Mouse (Mus musculus) cerebellum, adult 9-11 months (tissue): ENCODE data around the gene Gm12355.
"Not testable (repeated sequence)": the region's sequence is repeated elsewhere in the genome, so short reads cannot be mapped to it uniquely, and the experiment has no call there.

Experiments
- DNase-seq: peaks from one replicate; pipeline ENCODE4 v3.0.0; 2022

Gene Gm12355

DNA sequence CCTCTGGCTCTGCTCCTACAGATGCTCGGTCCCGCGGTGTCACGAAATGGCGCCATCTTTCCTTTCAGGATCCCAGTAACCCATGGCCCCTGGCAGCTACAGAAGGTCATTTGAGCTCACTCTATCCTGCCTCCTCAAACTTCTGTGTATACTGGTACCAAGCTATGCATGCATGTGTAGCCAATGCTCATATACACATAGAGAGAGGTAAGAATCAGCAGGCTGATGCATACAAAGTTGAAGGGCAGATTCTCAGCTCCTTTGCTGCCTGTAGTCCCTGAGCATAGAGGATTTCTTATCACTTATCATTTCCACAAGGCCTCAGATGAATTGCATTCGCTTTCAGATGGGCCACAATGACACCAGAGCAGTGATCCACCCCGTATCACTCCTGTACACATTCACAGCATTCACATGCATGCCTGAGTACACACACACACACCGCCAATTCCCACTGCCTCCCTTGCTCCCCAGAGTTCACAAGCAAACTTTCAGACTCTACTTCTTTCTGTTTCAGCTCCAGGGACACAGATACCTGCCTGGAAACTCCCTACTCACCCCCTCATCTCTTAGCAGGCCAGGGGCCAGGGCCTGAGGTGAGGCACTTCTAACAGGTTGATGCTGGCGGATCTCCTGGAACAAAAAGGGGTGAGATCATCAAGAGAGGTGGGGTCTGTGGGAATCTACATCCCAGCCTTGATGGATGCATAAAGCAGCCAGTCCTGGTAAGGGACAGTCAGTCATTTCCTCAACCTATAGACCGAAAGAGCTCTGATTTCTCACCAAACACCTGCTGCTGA, at the start of gene Gm12355, which contains the start of gene Gsdma3:
Gm12355 (minus strand) TSS at position 51 of the 800 bp plus-strand sequence.
Gsdma3 (plus strand) TSS at position 750 of the 800 bp plus-strand sequence.
- no peak for DNase-seq

DNA sequence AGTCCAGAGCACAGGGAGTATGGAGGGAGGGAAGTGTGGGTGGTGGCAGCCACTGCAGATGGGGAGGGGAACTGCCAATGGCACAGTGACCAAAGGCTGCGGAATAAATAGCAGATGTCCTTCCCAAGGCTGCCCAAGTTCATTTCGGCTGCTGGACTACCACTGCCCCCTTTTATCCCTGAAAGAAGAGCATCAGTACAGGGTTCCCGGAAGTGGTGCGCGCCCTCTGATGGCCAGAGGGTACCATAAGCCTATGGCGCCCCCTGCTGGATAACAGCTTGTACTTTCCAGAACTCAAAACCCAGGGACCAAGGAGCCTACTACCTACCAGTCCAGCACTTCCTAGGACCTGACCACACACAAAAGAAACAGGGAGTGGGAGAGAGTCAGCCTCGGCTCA, 47.7 kb upstream of the Gm12355 start:
- peak; percentile 42 for DNase-seq

DNA sequence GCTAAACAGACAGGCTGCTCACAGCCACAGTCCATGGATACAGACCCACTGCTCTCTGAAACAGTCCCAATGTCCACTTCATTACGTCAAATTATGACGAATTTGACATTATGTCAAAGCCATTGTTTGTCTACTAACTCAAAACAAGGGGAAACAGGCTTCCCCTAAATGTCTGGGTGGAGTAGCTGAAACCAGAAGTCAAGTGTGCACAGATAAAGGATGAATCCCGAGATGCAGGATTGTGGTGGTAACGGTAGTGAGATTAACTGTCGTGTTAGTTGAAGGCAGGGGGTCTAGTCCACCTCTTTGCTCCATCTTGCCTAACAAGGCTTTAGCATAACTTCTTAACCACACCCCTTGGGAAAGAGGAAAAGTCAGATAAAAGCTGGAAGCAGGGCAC, 47.0 kb upstream of the Gm12355 start:
- no peak for DNase-seq

DNA sequence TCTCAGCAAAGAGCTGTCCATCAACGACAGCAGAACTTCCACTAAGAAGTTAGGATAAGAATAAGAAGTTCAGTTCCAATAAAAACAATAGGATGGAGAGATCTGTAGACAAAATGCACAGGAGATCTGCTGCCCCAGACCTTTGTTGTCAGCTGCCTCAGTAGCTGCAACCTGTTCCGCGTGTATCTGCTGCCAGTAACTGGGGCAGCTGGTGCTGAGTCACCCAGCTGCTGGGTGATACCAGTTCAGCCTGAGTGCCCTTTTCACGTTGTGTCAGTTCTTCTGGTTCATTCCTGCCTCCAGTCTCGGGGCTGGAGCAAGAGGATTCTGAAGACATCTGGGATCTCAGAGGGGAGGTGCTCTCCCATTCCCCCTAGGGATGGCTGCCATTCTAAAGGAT, 46.4 kb upstream of the Gm12355 start:
- no peak for DNase-seq

DNA sequence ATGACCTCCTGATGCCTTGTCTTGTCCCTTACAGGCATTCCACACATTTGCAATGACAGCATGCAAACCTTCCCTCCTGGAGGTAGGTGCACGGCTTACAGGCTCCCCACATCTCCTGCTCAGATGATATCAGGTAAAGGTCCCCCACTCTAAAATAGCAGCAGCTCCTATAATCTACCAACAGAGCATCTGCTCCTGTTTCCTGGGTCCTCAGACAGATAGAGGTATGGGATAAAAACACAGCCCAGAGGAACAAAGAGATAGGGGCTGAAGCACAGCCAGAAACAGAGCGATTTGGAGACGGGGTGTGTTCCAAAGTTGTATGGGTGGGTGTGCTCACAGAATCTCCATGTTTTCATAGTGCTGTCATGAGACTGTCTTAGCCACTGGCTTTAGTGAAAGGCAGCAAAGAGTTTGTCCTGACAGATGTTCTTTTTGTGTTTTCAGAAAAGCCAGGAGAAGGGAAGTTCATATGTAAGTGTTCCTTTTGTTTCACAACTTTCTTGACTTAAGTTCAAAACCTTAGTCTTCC, 45.9 kb upstream of the Gm12355 start:
- DNase-seq = no peak

- no peak for DNase-seq
Measured at GRCm38 (mm10) chr11:98668984-98669383, 43.5 kb upstream of the Gm12355 start.

DNA sequence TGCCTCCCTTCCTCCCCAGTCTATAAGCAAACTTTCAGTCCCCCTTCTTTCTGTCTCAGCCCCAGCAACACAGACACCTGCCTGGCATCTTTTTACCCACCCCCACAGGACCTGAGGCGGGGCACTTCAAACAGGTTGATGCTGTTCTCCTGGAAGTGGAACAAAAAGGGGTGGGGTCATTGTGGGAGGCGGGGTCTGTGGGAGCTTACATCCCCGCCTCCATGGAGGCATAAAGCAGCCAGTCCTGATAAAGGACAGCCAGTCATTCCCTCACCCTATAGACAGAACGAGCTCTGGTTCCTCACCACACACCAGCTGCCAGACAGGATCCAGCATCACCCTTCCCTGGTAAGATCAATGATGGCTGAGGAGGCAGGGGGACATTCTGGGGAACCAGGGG, 38.6 kb upstream of the Gm12355 start, which contains the start of gene Gsdma:
Gsdma (plus strand) TSS at position 261 of the 400 bp plus-strand sequence.
- DNase-seq = no peak

- peak; percentile 40 for DNase-seq
Measured at GRCm38 (mm10) chr11:98660517-98660916, 35.1 kb upstream of the Gm12355 start.

GRCm38 (mm10) chr11:98655076-98655475, 29.6 kb upstream of the Gm12355 start:
- not testable (repeated sequence) for DNase-seq

- DNase-seq = no peak
Measured at GRCm38 (mm10) chr11:98646459-98646858, 21.0 kb upstream of the Gm12355 start, which contains the start of gene Gsdma2. Gene Gsdma2, plus strand, starts transcription at chr11:98646759.

- no peak for DNase-seq
Measured at GRCm38 (mm10) chr11:98645946-98646345, 20.5 kb upstream of the Gm12355 start.

DNA sequence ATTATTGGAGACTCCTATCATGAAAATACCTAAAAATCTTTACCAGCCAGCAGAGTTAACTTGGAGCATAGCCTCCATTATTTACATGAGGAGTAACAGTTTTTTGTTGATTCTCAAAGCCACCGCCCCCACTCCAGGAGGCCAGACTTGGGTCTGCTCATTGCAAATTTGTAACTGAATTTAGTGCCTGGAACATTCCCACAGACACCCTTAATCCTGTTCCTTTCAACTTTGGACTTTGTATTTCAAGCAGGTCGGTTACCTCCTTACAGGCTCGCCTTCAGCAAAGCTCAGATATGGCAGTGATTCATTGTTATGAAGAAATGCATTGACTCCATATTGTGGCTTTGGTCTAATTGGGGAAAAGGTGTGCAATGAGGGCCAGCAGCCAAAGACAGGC, 19.3 kb upstream of the Gm12355 start:
- no peak for DNase-seq

DNA sequence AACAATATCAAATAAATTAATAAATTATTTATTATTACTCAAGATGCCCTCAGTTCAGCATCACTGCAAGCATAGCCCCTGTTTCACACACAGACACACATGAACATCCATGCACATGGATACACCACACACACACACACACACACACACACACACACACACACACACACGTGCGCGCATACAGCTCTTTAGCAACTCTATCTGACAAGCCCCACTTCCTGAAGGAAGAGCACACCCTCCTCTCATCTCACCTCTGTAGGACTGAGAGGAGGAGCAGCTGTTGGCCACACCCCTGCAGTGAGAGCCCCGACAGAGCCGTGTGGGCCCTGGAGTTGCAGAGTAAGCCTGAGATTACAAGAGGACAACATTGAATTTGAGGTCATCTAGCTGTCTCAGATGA, 14.6 kb upstream of the Gm12355 start:
- no peak for DNase-seq

GRCm38 (mm10) chr11:98637501-98637900, 12.0 kb upstream of the Gm12355 start:
- DNase-seq = no peak

- not testable (repeated sequence) for DNase-seq
Measured at GRCm38 (mm10) chr11:98635312-98635970, 10.0 kb upstream of the Gm12355 start.

- no peak for DNase-seq
Measured at GRCm38 (mm10) chr11:98630646-98631045, 5.2 kb upstream of the Gm12355 start.

- no peak for DNase-seq
Measured at GRCm38 (mm10) chr11:98628706-98629105, 3.2 kb upstream of the Gm12355 start.

DNA sequence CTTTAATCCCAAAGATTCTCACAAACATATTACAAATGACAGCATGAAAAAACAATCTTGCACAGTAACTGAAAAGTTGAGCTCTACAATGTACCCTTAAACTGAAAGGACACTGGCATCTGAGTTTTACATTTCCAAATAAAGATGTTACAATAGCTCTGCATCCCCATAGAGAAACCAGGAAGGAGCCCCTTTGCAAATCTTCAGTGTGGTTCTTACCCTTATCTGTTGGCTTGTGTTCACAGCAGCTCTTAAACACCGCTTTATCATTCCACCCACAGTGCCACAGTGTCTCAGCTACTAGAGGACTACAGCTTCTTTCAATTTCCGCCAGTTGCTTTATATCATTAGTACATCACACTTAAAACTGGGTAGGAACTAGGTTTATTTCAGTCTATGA, 1.1 kb downstream of the Gm12355 start:
- DNase-seq = not testable (repeated sequence)

GRCm38 (mm10) chr11:98623981-98624380, 1.5 kb downstream of the Gm12355 start:
- DNase-seq = not testable (repeated sequence)

GRCm38 (mm10) chr11:98620791-98621190, 4.7 kb downstream of the Gm12355 start:
- no peak for DNase-seq

- DNase-seq = no peak
Measured at GRCm38 (mm10) chr11:98606763-98607162, 18.7 kb downstream of the Gm12355 start.

DNA sequence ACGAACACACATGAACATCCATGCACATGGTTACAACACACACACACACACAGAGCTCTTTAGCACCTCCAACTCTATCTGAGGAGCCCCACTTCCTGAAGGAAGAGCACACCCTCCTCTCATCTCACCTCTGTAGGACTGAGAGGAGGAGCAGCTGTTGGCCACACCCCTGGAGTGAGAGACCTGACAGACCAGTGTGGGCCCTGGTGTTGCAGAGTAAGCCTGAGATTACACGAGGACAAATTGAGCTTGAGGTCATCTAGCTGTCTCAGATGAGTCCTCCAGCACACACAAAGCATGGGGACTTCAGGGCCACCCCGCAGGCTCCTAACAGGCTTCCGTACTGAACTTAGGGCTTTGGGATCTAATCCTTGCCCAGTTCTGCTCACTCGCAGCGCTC, 20.6 kb downstream of the Gm12355 start:
- not testable (repeated sequence) for DNase-seq

GRCm38 (mm10) chr11:98603953-98604352, 21.5 kb downstream of the Gm12355 start:
- DNase-seq = no peak
